Mouse (Mus musculus) forebrain, postnatal 0 days (tissue): Measurements from ENCODE around the gene Ifitm1. TPM values are rescaled to one million over a fixed set of nuclear protein-coding genes. Genes with fewer than 3 reads are reported as not detected.

Source experiments
- ATAC-seq: fragments of 200-750 bp; cut with Nextera tagmentation; 2 replicates; pipeline ENCODE4 v1.8.0; 2017; ENCODE audit warnings: mild to moderate bottlenecking, moderate library complexity
- DNase-seq: peaks from one replicate; pipeline ENCODE4 v3.0.0-alpha.2; 2015
- H3K27ac ChIP-seq: fragments of 300-500 bp; sonication (generic); 2 replicates; pipeline ENCODE4 v1.5.1; 2014; ENCODE audit warnings: low read depth, mild to moderate bottlenecking, antibody characterized with exemption, low read length, moderate library complexity, mixed read lengths
- H3K27me3 ChIP-seq: fragments of 300-500 bp; sonication (generic); 2 replicates; pipeline ENCODE4 v1.6.1; 2014; ENCODE audit warnings: mild to moderate bottlenecking, low read length, mixed read lengths; ENCODE audit not compliant: insufficient read depth
- H3K36me3 ChIP-seq: fragments of 300-500 bp; sonication (generic); 2 replicates; pipeline ENCODE4 v1.6.1; 2014; ENCODE audit warnings: mild to moderate bottlenecking, moderate library complexity; ENCODE audit not compliant: insufficient read depth
- H3K4me1 ChIP-seq: fragments of 300-500 bp; sonication (generic); 2 replicates; pipeline ENCODE4 v1.6.1; 2014; ENCODE audit warnings: antibody characterized with exemption; ENCODE audit not compliant: insufficient read depth
- H3K4me2 ChIP-seq: fragments of 300-500 bp; sonication (generic); 2 replicates; pipeline ENCODE4 v1.6.1; 2014; ENCODE audit warnings: low read depth, mild to moderate bottlenecking, moderate library complexity
- H3K4me3 ChIP-seq: fragments of 300-500 bp; sonication (generic); 2 replicates; pipeline ENCODE4 v1.5.1; 2014; ENCODE audit warnings: low read depth, low read length, mixed read lengths
- H3K9ac ChIP-seq: fragments of 300-500 bp; sonication (generic); 2 replicates; pipeline ENCODE4 v1.6.1; 2014; ENCODE audit warnings: mild to moderate bottlenecking
- H3K9me3 ChIP-seq: fragments of 300-500 bp; sonication (generic); 2 replicates; pipeline ENCODE4 v1.6.1; 2016; ENCODE audit warnings: low read length
- CTCF ChIP-seq: sonication (generic); IDR thresholded peaks from 2 replicates; pipeline ENCODE4 v1.5.1; 2016; ENCODE audit warnings: antibody characterized with exemption, control low read depth, low read depth
- WGBS: fragments of 180-500 bp; shearing (Covaris S2); extraction: QIAGEN DNeasy Blood & Tissue Kit; methylation state at CpG from one replicate; pipeline ENCODE4 v1.1.7; 2014; 5-methylcytosine and 5-hydroxymethylcytosine counted together
- polyA plus RNA-seq: library from polyadenylated mRNA; unstranded; fragments of >200 nt; fragmentation: Nextera tagmentation; extraction: Ambion mirVana; gene quantifications from 2 replicates; pipeline ENCODE4 v1.2.1, GENCODE M21; 2015
- total RNA-seq: library from RNA; depleted of rRNA; stranded (reverse); fragments of >200 nt; gene quantifications from 2 replicates; pipeline ENCODE4 v1.2.3, GENCODE M21; 2014

Gene Ifitm1
- total and polyA plus RNA-seq, 2 experiments from 2014 or later = 12.7 to 14.5 TPM

DNA sequence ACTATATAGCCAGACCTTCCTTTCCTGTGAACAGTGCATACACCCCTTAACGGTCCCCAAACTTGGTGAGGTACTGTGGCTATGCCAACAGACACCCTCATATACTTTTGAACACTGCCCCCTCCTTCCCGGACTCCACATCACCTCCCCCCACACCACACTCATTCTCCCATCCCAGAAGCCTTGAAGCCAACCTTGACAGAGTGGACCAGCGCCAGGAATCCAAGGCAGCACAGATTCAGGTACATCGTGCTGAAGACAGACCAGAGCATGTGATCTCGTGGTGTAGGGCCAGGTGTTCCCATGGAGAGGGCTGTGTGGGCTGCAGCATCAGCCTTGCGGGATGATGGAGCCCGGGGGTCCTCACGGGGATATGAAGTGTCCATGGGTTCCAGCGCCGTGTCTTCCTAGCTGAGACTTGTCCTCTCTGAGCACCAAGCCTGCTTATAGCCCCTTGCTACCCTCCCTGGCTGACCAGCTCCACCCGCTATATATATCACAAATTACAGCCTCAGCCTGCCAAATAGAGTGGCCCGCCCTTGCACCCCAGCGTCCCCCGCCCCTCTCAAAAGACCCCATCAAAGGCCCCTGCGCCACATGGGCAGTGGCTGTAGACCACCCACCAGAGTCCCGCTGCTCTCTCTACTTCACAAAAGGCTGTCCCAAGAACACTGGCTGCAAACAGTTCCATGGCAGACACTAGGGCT is 17.0 kb upstream of the Ifitm1 start, which contains the start of gene Ifitm5:
Ifitm5 (minus strand) TSS at position 468 of the 707 bp plus-strand sequence.
- H3K4me1 ChIP-seq = no peaks in the 10 kb centered on the region

DNA sequence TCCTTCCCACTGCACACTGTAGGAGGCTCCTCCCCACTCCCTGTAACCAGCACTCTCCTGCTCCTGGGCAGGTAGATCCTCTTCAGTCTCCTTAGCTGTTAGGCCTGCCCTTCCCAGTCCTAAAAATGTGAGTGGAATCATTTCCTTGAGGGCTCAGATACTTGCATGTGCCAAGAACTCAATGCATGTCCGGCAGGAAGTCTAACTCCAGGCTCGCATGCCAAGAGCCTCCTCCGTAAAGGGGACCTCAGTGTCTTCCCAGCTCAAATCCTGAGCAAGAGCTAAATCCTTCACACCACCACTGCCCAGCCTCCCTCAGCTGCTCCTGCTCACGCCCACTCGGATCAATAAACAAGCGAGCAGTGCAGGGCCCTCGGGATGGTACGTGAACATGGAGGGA is 16.0 kb upstream of the Ifitm1 start:
- DNase-seq (no peak), ATAC-seq (no peak)
- no peaks in the 10 kb centered on the region for H3K9me3 ChIP-seq
- H3K4me3 ChIP-seq = no peak overlapping the region
- no peak overlapping the region for H3K27ac ChIP-seq
- WGBS = 68% methylated on average over 8 of the region's 8 CpGs
- no peaks in the 10 kb centered on the region for H3K4me1 ChIP-seq
- no peak for TF ChIP-seq CTCF
- H3K4me2 ChIP-seq = no peak overlapping the region
- H3K27me3 ChIP-seq = no peaks in the 10 kb centered on the region
- no peak overlapping the region for H3K9ac ChIP-seq
- H3K36me3 ChIP-seq = no peaks in the 10 kb centered on the region

More for the DNA sequence above, 17.0 kb upstream of the Ifitm1 start, which contains the start of gene Ifitm5:
- no peaks in the 10 kb centered on the region for H3K27me3 ChIP-seq
- no peaks in the 10 kb centered on the region for H3K9me3 ChIP-seq
- no peak for ATAC-seq
- 67% methylated on average over 16 of the region's 16 CpGs for WGBS
- no peak within 1 kb of the TSS for H3K4me2 ChIP-seq
- no peak for DNase-seq
- no peak within 1 kb of the TSS for H3K9ac ChIP-seq
- no peak within 1 kb of the TSS for H3K4me3 ChIP-seq
- H3K36me3 ChIP-seq = no peaks in the 10 kb centered on the region
- no peak for TF ChIP-seq CTCF
- no peak within 1 kb of the TSS for H3K27ac ChIP-seq

DNA sequence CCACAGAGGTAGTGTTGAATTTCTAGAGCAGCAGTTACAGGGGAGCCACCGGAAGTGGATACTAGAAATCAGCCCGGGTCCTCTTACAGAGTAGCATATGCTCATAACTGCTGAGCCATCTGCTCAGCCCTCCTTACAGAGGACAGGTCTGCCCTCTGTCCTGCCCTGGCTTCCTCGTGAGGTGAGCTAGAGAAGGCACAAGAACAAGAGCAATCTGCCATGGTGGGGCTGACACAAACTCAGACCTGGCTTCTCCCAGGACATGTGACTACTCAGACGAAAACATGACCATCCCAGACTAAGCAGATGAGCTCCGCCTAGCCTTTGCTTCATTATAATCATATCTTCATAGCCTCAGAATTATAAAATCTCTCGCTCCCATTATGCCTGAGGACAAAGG is 15.3 kb upstream of the Ifitm1 start:
- Histone ChIP-seq H3K4me1 (no peaks in the 10 kb centered on the region), H3K9me3 (no peaks in the 10 kb centered on the region), H3K27ac (no peak overlapping the region), H3K9ac (no peak overlapping the region), H3K27me3 (no peaks in the 10 kb centered on the region), H3K4me3 (no peak overlapping the region), H3K36me3 (no peaks in the 10 kb centered on the region), H3K4me2 (no peak overlapping the region)
- WGBS = 83% methylated on average over 6 of the region's 6 CpGs
- TF ChIP-seq CTCF = no peak
- ATAC-seq = no peak
- DNase-seq = no peak

DNA sequence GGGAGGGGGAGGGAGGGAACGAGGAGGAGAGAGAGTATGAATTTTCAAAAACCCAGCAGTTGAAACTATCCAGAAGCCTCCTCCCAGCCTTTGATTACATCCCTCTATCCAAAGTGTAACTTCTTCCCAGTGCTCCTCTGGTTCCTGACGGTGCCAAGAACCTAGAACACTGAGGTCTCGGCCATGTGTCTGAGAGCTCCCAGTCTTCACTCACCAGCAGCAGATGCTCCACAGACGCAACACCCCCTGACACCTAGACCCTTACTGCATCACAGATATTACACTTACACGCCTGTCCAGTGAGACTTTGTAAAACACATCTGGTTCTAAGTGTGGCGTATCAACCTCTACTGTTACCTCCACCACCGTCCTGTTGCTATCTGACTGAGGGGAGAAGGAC is 14.6 kb upstream of the Ifitm1 start:
- TF ChIP-seq CTCF = no peak

DNA sequence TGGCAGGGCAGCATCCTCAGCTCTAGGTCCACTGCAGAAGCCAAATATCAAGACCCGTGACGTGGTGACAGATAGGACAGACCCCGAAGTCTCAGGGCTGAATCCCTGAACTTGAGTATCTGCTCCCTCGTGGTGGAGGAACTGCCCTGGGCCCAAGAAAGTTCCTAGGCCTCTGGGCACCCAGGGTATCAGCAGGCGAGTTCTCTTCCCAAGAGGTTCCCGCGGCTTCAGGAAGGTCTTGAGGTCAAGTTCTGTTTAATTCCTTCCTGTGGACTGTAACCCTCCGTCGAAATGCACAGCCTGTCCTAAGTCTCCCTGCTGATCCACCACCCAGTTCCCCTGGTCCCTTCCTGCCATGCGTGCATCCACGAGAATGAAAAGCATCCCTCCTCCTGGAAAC is 13.9 kb upstream of the Ifitm1 start:
- DNase-seq = no peak
- 85% methylated on average over 11 of the region's 11 CpGs for WGBS

More for the DNA sequence above, 14.6 kb upstream of the Ifitm1 start:
- Histone ChIP-seq H3K4me1 (no peaks in the 10 kb centered on the region), H3K36me3 (no peaks in the 10 kb centered on the region), H3K4me3 (no peak overlapping the region), H3K9me3 (no peaks in the 10 kb centered on the region), H3K9ac (no peak overlapping the region), H3K27me3 (no peaks in the 10 kb centered on the region), H3K27ac (no peak overlapping the region), H3K4me2 (no peak overlapping the region)
- WGBS = 86% methylated on average over 7 of the region's 7 CpGs
- DNase-seq (no peak), ATAC-seq (no peak)

DNA sequence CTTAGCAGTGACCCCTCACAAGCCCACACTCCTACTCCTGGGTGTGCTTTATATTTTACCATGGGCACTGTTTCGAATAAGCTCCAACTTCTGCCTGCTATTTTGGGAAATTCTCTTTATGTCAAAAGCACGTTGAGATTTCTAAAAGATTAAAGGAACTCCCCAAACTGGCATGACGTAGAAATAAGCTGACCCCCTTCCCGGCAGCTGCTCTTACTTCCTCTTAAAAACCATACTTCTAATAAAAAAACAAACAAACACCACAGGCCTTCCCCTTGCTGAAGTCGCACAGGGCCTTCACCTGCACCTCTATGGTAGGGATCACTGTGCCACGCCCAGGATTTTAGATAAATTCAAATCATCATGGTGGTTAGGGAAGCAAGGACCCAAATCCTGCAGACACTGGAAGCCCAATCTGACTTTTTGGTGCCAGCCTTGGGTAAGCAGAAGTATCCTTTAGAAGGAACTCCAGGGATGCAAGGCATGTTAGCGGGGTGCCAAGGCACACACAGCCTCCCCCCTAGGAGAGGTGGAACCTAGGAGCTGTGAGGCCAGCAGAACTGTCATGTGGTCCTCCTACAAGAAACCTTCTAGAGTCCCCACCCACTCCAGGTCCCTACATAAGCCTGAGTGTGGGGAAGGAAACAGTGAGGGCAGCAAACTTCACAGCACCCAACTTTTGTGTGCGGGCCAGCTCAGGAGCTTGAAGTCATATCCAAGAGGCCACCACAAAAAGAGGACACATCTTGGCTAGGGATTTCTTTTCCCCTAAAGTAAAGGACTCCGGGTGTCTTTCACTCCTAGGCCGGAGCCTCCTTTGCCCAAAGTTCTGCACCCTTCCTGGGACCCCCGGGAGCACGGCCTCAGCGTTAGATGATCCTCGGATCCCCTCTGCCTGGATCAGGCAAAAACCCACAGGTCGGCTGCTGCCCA is 13.0 kb upstream of the Ifitm1 start:
- 65% methylated on average over 15 of the region's 15 CpGs for WGBS
- DNase-seq (no peak), ATAC-seq (no peak)
- Histone ChIP-seq H3K27me3 (no peaks in the 10 kb centered on the region), H3K4me3 (no peak overlapping the region), H3K4me1 (no peaks in the 10 kb centered on the region), H3K9ac (no peak overlapping the region), H3K36me3 (no peaks in the 10 kb centered on the region), H3K9me3 (no peaks in the 10 kb centered on the region), H3K4me2 (peak overlapping the region; percentile 47), H3K27ac (no peak overlapping the region)
- TF ChIP-seq CTCF = no peak

More for the DNA sequence above, 13.9 kb upstream of the Ifitm1 start:
- Histone ChIP-seq H3K27ac (no peak overlapping the region), H3K4me3 (no peak overlapping the region), H3K36me3 (no peaks in the 10 kb centered on the region), H3K27me3 (no peaks in the 10 kb centered on the region), H3K4me2 (no peak overlapping the region), H3K9me3 (no peaks in the 10 kb centered on the region), H3K9ac (no peak overlapping the region), H3K4me1 (no peaks in the 10 kb centered on the region)
- TF ChIP-seq CTCF = no peak
- ATAC-seq = no peak

DNA sequence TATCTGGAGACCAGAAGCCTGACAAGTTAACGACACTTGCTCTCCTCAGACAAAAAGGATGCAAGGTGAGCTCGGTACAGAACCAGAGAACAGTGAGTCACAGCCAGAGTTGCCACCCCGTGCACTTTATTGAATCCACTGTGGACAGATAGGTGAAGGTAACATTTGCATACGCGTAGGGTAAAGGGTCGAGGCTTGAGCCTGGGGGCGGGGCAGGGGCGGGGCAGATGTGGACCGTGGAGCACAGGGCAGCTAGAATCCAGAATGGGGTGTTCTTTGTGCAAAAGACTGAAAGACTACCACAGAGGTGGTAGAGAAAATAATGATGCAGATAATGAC is 12.3 kb upstream of the Ifitm1 start:
- Histone ChIP-seq H3K9ac (no peak overlapping the region), H3K4me3 (peak overlapping the region; percentile 29; the same call in 1 of the 2 replicates), H3K9me3 (no peaks in the 10 kb centered on the region), H3K27me3 (no peaks in the 10 kb centered on the region), H3K4me2 (peak overlapping the region; percentile 47), H3K27ac (no peak overlapping the region), H3K36me3 (no peaks in the 10 kb centered on the region), H3K4me1 (no peaks in the 10 kb centered on the region)
- DNase-seq (no peak), ATAC-seq (no peak)
- TF ChIP-seq CTCF = no peak
- WGBS = 15% methylated on average over 9 of the region's 9 CpGs
